15 mouse cellular contexts compared by ENCODE assay signal in genomic region chr2:157053787-157054186, GRCm38 (mm10). TPM values are rescaled to one million over a fixed set of nuclear protein-coding genes. Genes with fewer than 3 reads are reported as not detected.
DNase-seq lines count a peak whose midpoint lies in the region; ATAC-seq and TF ChIP-seq lines count a peak whose summit lies in the region.
"Had no signal": no experiment of that assay in that cellular context is flagged by ENCODE, and none has a peak within 500 bp of the region (broad histone marks: within the 10 kb centered on the region; RNA-seq: fewer than 3 reads in every experiment).

No protein-coding gene starts in this region.

- WGBS in heart, embryonic 16.5 days = 80% methylated on average over 4 of the region's 4 CpGs
- WGBS in liver, postnatal 0 days (ENCODE audit: insufficient replicate concordance) = 66% methylated on average over 4 of the region's 4 CpGs

- H3K9ac ChIP-seq in heart, embryonic 16.5 days (ENCODE audit: low read length) = no peak overlapping the region
- H3K9ac ChIP-seq in liver, postnatal 0 days (replicated peaks) = no peak overlapping the region
- H3K9ac ChIP-seq: embryonic facial prominence, embryonic 15.5 days had no signal

- intact Hi-C loops in heart, postnatal 25 days (cut with DNase I) = loop anchor here (2.0 kb wide), 1 partner anchor 25 kb away; the partner anchor contains the start of gene Soga1

- H3K4me2 ChIP-seq in heart, embryonic 16.5 days (ENCODE audit: low read depth, low read length) = no peak overlapping the region
- H3K4me2 ChIP-seq in liver, postnatal 0 days (ENCODE audit: low read depth, low read length) = no peak overlapping the region
- H3K4me2 ChIP-seq: embryonic facial prominence, embryonic 15.5 days had no signal

- H3K36me3 ChIP-seq in heart, embryonic 16.5 days (ENCODE audit: control insufficient read depth, insufficient read depth) = peaks cover 16% of the 10 kb centered on the region
- H3K36me3 ChIP-seq in liver, postnatal 0 days (replicated peaks; ENCODE audit: insufficient read depth, low read length) = no peaks in the 10 kb centered on the region
- 0 out of 2 replicates have a peak, but pooled peaks cover 4% of the 10 kb centered on the region for H3K36me3 ChIP-seq in E14TG2a.4 (ENCODE audit: insufficient read depth, low read length)
- H3K36me3 ChIP-seq: G1E had no signal

- ATAC-seq in heart, embryonic 16.5 days (replicated peaks; ENCODE audit: extremely low read depth, insufficient read depth, low FRiP score) = no peak
- no peak for ATAC-seq in liver, postnatal 0 days
- ATAC-seq in inflammation-experienced regulatory T-cells, adult 6 months = no peak

- TF ChIP-seq CTCF in liver, postnatal 0 days (IDR thresholded peaks at IDR 0.05; ENCODE audit: low read depth) = peak; percentile 39
- TF ChIP-seq CTCF in E14TG2a.4 (conservative IDR thresholded peaks at IDR 0.05; ENCODE audit: low read length) = peak; percentile 82

- no peak for DNase-seq in heart, postnatal 25 days (ENCODE audit: low spot score)
- DNase-seq in liver, postnatal 0 days = no peak
- no peak for DNase-seq in liver
- no peak for DNase-seq in frontal cortex, adult 2 months (ENCODE audit: extremely low spot score in 1 of 2, low spot score in 1 of 2)
- DNase-seq: spleen, adult 18-20 months had no signal

- no peak overlapping the region for H3K4me3 ChIP-seq in heart, embryonic 16.5 days (ENCODE audit: low read length)
- H3K4me3 ChIP-seq in liver, postnatal 0 days (ENCODE audit: low read depth, low read length) = no peak overlapping the region
- no peak overlapping the region for H3K4me3 ChIP-seq in E14TG2a.4 (replicated peaks; ENCODE audit: low read length)
- no peak overlapping the region for H3K4me3 ChIP-seq in brown adipose tissue, adult 24 weeks (ENCODE audit: insufficient read depth, low read depth, low read length)
- H3K4me3 ChIP-seq: embryonic facial prominence, embryonic 15.5 days had no signal

- TF ChIP-seq EP300 in liver, postnatal 0 days (IDR thresholded peaks at IDR 0.05; ENCODE audit: low read depth) = no peak

- peaks cover 45% of the 10 kb centered on the region for H3K4me1 ChIP-seq in heart, embryonic 16.5 days (ENCODE audit: control insufficient read depth, insufficient read depth, low read length)
- H3K4me1 ChIP-seq in liver, postnatal 0 days (ENCODE audit: insufficient read depth) = peaks cover 4% of the 10 kb centered on the region; the same call in 1 of the 2 replicates
- peaks cover 67% of the 10 kb centered on the region for H3K4me1 ChIP-seq in E14TG2a.4 (replicated peaks; ENCODE audit: low read depth, low read length)
- peaks cover 17% of the 10 kb centered on the region for H3K4me1 ChIP-seq in brown adipose tissue, adult 24 weeks (ENCODE audit: control insufficient read depth, insufficient read depth, insufficient read length, low read length)

- H3K27ac ChIP-seq in heart, embryonic 16.5 days (ENCODE audit: low read length) = peak overlapping the region; percentile 88
- H3K27ac ChIP-seq in liver, postnatal 0 days (ENCODE audit: low read depth) = no peak overlapping the region
- H3K27ac ChIP-seq in brown adipose tissue, adult 24 weeks (replicated peaks; ENCODE audit: low read depth, low read length) = peak overlapping the region; percentile 73
- H3K27ac ChIP-seq: macrophage had no signal

- no peaks in the 10 kb centered on the region for H3K9me3 ChIP-seq in heart, embryonic 16.5 days (replicated peaks; ENCODE audit: control insufficient read depth, low read length)
- no peaks in the 10 kb centered on the region for H3K9me3 ChIP-seq in liver, postnatal 0 days (ENCODE audit: low read length)
- no peaks in the 10 kb centered on the region for H3K9me3 ChIP-seq in E14TG2a.4 (ENCODE audit: low read length)
- H3K9me3 ChIP-seq: embryonic facial prominence, embryonic 15.5 days; G1E had no signal

- H3K27me3 ChIP-seq in heart, embryonic 16.5 days (ENCODE audit: control insufficient read depth, insufficient read depth, low read length) = no peaks in the 10 kb centered on the region
- H3K27me3 ChIP-seq in liver, postnatal 0 days (ENCODE audit: insufficient read depth, low read length) = no peaks in the 10 kb centered on the region
- H3K27me3 ChIP-seq in E14TG2a.4 (ENCODE audit: insufficient read depth, low read length) = no peaks in the 10 kb centered on the region
- H3K27me3 ChIP-seq: embryonic facial prominence, embryonic 15.5 days had no signal

RNA-seq across cellular contexts. Expression of gene Soga1, which starts 25.3 kb away (rescaled TPM):
- polyA plus RNA-seq in heart, embryonic 16.5 days (2015; fragmentation: Nextera tagmentation; extraction: Ambion mirVana) = 1.7 and 3.1 TPM in 2 replicates
- total RNA-seq in heart, postnatal 25 days (2021) = 10 to 100 TPM; 11.9 to 14.1 TPM
- 0.65 and 1.0 TPM in 2 replicates for polyA plus RNA-seq in liver, postnatal 0 days (2015; fragmentation: Nextera tagmentation; extraction: Ambion mirVana)
- polyA plus RNA-seq in brown adipose tissue, adult 24 weeks (2012; ENCODE audit: insufficient read depth, insufficient read length, missing spikeins) = 6.0 and 6.9 TPM in 2 replicates
- polyA plus RNA-seq in frontal cortex, adult 2 months (2012; rRNA removed) = 8.5 and 10.5 TPM in 2 replicates
- under 1 TPM in 1 of 3 experiments, not detected in 2; 0.17 TPM for polyA plus RNA-seq in inflammation-experienced regulatory T-cells, adult 6 months (2017; shearing (Covaris generic))

RNA-seq across cellular contexts. Expression of gene Tldc2, which starts 33.1 kb away (rescaled TPM):
- not detected in 2 replicates for polyA plus RNA-seq in heart, embryonic 16.5 days (2015; fragmentation: Nextera tagmentation; extraction: Ambion mirVana)
- total RNA-seq in heart, postnatal 25 days (2021) = not detected
- polyA plus RNA-seq in liver, postnatal 0 days (2015; fragmentation: Nextera tagmentation; extraction: Ambion mirVana) = not detected in 2 replicates
- not detected in 2 replicates for polyA plus RNA-seq in brown adipose tissue, adult 24 weeks (2012; ENCODE audit: insufficient read depth, insufficient read length, missing spikeins)
- polyA plus RNA-seq in frontal cortex, adult 2 months (2012; rRNA removed) = 0.30 TPM in 1 of 2 replicates, not detected in the other
- polyA plus RNA-seq in inflammation-experienced regulatory T-cells, adult 6 months (2017; shearing (Covaris generic)) = not detected
- total RNA-seq: G1E; left cerebral cortex, postnatal 10 days had no signal
- polyA plus RNA-seq: embryonic facial prominence, embryonic 15.5 days; G1E; gonadal fat pad, adult 2 months; intestine, embryonic 14.5 days; macrophage had no signal

RNA-seq across cellular contexts. Expression of gene Dsn1, which starts 46.8 kb away (rescaled TPM):
- polyA plus RNA-seq in heart, embryonic 16.5 days (2015; fragmentation: Nextera tagmentation; extraction: Ambion mirVana) = 31.1 and 34.5 TPM in 2 replicates
- total RNA-seq in heart, postnatal 25 days (2021) = 1 to 10 TPM; 1.5 to 2.1 TPM
- 12.4 and 14.0 TPM in 2 replicates for polyA plus RNA-seq in liver, postnatal 0 days (2015; fragmentation: Nextera tagmentation; extraction: Ambion mirVana)
- 1.3 TPM in 1 of 2 replicates, not detected in the other for polyA plus RNA-seq in brown adipose tissue, adult 24 weeks (2012; ENCODE audit: insufficient read depth, insufficient read length, missing spikeins)
- 6.6 and 7.3 TPM in 2 replicates for polyA plus RNA-seq in frontal cortex, adult 2 months (2012; rRNA removed)
- 10 to 100 TPM; 10.3 to 34.2 (median 11.3) TPM for polyA plus RNA-seq in inflammation-experienced regulatory T-cells, adult 6 months (2017; shearing (Covaris generic))
